Mouse (Mus musculus) cortical plate, adult 2 months (tissue): Measurements from ENCODE around the gene Pitpnm1.

Experiments
- CTCF ChIP-seq: fragments of 200-500 bp; IDR thresholded peaks from 2 replicates; pipeline ENCODE4 v1.5.1; 2011; ENCODE audit warnings: mild to moderate bottlenecking, control low read depth, low read length; ENCODE audit not compliant: insufficient read depth; ENCODE audit errors: extremely low read depth
- POLR2A ChIP-seq: fragments of 200-500 bp; IDR thresholded peaks from 2 replicates; pipeline ENCODE4 v1.6.1; 2011; ENCODE audit warnings: mild to moderate bottlenecking, low read length, control low read depth; ENCODE audit not compliant: insufficient read depth; ENCODE audit errors: extremely low read depth

DNA sequence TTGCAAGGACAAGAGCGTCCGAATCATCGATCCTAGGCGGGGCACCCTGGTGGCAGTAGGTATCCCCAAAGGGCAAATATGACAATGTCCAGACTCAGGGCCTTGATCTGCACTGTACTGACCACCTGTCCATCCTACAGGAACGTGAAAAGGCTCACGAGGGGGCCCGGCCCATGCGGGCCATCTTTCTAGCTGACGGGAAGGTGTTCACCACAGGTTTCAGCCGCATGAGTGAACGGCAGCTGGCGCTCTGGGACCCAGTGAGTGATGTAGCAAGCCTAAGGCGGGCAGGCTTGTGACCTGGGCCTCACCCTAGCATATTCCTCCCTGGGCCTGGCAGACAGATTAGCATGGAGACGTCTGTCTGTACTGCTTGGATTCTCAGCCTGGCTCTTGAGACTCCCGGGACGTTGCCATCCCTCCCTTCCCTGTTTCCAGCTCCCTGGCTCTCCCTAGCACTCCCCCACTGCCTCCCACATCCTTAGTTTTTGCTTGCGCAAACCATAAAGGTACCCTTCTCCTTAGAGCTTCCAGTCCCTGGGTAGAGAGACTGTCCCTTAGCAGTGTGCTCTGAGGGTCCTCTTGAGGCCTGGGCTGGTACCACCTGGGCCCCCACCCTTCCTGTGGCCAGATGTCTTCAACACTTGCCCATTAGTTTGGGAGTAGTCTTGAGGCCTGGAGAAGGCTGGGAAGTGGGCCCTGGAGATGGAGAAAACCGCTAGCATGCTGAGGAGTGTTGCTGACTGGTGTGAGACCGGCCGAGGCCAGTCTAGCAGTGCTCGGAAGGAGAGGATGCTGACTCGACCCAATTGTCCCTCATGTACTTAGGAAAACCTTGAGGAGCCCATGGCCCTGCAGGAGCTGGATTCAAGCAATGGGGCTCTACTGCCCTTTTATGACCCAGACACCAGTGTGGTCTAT is 51.0 kb downstream of the Pitpnm1 start:
- TF ChIP-seq CTCF (no peak), POLR2A (no peak)
